Mouse (Mus musculus) midbrain, embryonic 10.5 days (tissue): Measurements from ENCODE around the gene Adad2. TPM values are rescaled to one million over a fixed set of nuclear protein-coding genes. Genes with fewer than 3 reads are reported as not detected.

Experiments used
- DNase-seq: peaks from one replicate; pipeline ENCODE4 v3.0.0-alpha.2; 2017; ENCODE audit warnings: low spot score
- H3K27ac ChIP-seq: fragments of 300-500 bp; sonication (generic); replicated peaks from 2 replicates; pipeline ENCODE4 v1.5.1; 2016; ENCODE audit warnings: mild to moderate bottlenecking
- H3K27me3 ChIP-seq: fragments of 300-500 bp; sonication (generic); 2 replicates; pipeline ENCODE4 v1.6.1; 2016; ENCODE audit warnings: low read depth, mild to moderate bottlenecking; ENCODE audit not compliant: poor library complexity, severe bottlenecking
- H3K36me3 ChIP-seq: fragments of 300-500 bp; sonication (generic); 2 replicates; pipeline ENCODE4 v1.6.1; 2016; ENCODE audit warnings: mild to moderate bottlenecking, moderate library complexity
- H3K4me1 ChIP-seq: fragments of 300-500 bp; sonication (generic); 2 replicates; pipeline ENCODE4 v1.6.1; 2016
- H3K4me3 ChIP-seq: fragments of 300-500 bp; sonication (generic); 2 replicates; pipeline ENCODE4 v1.5.1; 2016; ENCODE audit warnings: mild to moderate bottlenecking, moderate library complexity
- H3K9me3 ChIP-seq: fragments of 300-500 bp; sonication (generic); replicated peaks from 2 replicates; pipeline ENCODE4 v1.6.1; 2016; ENCODE audit warnings: mild to moderate bottlenecking
- WGBS: fragments of 180-500 bp; shearing (Covaris S2); methylation state at CpG from one replicate; pipeline ENCODE4 v1.1.7; 2016; 5-methylcytosine and 5-hydroxymethylcytosine counted together
- polyA plus RNA-seq: library from polyadenylated mRNA; unstranded; fragments of >200 nt; fragmentation: Nextera tagmentation; extraction: Ambion mirVana; gene quantifications from 2 replicates; pipeline ENCODE4 v1.2.1, GENCODE M21; 2016

The Adad2 gene
- 0.28 TPM in 1 of 2 replicates, not detected in the other for polyA plus RNA-seq

- no peak for DNase-seq
- Histone ChIP-seq H3K9me3 (peaks cover 11% of the 10 kb centered on the region; the same call in 1 of the 2 replicates), H3K27me3 (0 out of 2 replicates have a peak, but pooled peaks cover 5% of the 10 kb centered on the region), H3K36me3 (no peaks in the 10 kb centered on the region), H3K27ac (no peak within 1 kb of the TSS), H3K4me3 (no peak within 1 kb of the TSS), H3K4me1 (peaks cover 17% of the 10 kb centered on the region; the same call in 1 of the 2 replicates)
- WGBS, result 83% methylated on average over 26 of the region's 26 CpGs
Observed at GRCm38 (mm10) chr8:119612471-119612870, at the start of gene Adad2. Gene Adad2, plus strand, starts transcription at chr8:119612747.

DNA sequence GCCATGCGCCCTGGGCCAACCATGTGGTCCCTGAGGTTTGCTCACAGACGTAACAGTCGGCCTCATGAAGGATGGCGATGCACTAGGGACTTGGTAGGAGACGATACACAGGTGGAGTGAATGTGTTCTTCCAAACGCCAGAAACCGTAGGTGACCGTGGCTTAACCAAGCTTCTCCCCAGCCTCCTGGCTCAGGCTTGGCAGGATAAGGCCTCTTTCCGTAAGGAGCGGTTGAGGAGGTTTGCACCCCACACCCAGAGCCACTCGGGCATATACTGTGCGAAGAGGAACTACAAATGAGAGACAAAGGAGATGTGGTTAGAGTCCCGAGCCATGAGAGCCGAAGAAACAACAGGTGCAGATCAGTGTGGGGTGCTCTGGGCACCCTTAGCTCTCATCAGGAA is 48.7 kb upstream of the Adad2 start:
- WGBS, result 94% methylated on average over 14 of the region's 14 CpGs
- H3K36me3 ChIP-seq, result peaks cover 70% of the 10 kb centered on the region

DNA sequence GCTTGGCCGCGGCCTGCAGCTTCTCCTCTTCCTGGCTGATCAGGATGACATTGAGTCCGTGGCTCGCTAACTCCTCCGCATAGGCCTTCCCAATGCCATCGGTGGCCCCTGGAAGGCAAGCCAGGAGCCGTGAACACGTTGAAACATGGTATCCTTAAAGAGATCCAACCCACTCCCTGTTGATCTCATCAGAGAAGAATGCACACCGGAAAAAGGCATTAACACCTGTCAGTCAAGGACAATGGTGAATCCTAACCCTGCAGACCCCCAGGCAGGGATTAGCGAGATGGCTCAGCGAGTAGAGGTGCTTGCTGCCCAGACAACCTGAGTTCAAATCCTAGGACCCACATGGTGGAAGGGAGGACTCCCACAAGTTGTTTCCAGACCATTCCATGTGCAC is 46.2 kb upstream of the Adad2 start:
- Histone ChIP-seq H3K4me3 (no peak overlapping the region), H3K27me3 (no peaks in the 10 kb centered on the region), H3K4me1 (peaks cover 14% of the 10 kb centered on the region), H3K36me3 (peaks cover 66% of the 10 kb centered on the region), H3K27ac (no peak overlapping the region), H3K9me3 (no peaks in the 10 kb centered on the region)
- 83% methylated on average over 11 of the region's 11 CpGs for WGBS
- DNase-seq, result no peak

More for the DNA sequence above, 48.7 kb upstream of the Adad2 start:
- no peak overlapping the region for H3K4me3 ChIP-seq
- H3K27me3 ChIP-seq, result no peaks in the 10 kb centered on the region
- DNase-seq, result no peak
- H3K9me3 ChIP-seq, result no peaks in the 10 kb centered on the region
- no peak overlapping the region for H3K27ac ChIP-seq
- H3K4me1 ChIP-seq, result peaks cover 6% of the 10 kb centered on the region

DNA sequence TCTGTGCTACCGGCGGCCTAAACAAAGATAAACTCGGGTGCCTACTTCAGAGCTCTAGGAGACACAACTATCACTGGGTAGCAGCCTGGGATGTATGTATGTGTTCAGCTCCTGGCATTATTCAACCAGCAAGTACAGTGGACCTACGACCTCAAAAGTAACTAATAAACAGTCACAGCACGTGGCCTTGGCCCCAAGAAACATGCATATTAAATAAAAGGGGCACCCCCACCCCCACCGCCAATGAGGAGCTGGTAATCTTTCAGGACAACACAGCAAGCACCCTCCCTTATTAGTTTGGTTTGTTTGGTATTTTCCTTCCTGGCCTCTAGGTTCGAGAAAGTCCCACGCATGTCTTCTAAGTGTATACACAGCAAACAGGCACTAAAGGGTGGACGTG is 44.3 kb upstream of the Adad2 start:
- no peak for DNase-seq
- no peaks in the 10 kb centered on the region for H3K9me3 ChIP-seq
- peaks cover 20% of the 10 kb centered on the region for H3K4me1 ChIP-seq
- 87% methylated on average over 9 of the region's 9 CpGs for WGBS
- peaks cover 3% of the 10 kb centered on the region; the same call in 1 of the 2 replicates for H3K27me3 ChIP-seq
- H3K36me3 ChIP-seq, result peaks cover 49% of the 10 kb centered on the region
- no peak overlapping the region for H3K27ac ChIP-seq
- H3K4me3 ChIP-seq, result no peak overlapping the region

GRCm38 (mm10) chr8:119568951-119569350 is 43.6 kb upstream of the Adad2 start:
- peaks cover 42% of the 10 kb centered on the region for H3K36me3 ChIP-seq
- no peak for DNase-seq

GRCm38 (mm10) chr8:119569881-119570280 is 42.7 kb upstream of the Adad2 start:
- 29% methylated on average over 4 of the region's 4 CpGs for WGBS
- H3K9me3 ChIP-seq, result no peaks in the 10 kb centered on the region
- DNase-seq, result no peak
- H3K36me3 ChIP-seq, result peaks cover 33% of the 10 kb centered on the region
- peaks cover 7% of the 10 kb centered on the region; the same call in 1 of the 2 replicates for H3K27me3 ChIP-seq
- no peak overlapping the region for H3K4me3 ChIP-seq
- H3K4me1 ChIP-seq, result peaks cover 37% of the 10 kb centered on the region
- no peak overlapping the region for H3K27ac ChIP-seq

More at GRCm38 (mm10) chr8:119568951-119569350, 43.6 kb upstream of the Adad2 start:
- WGBS, result 66% methylated on average over 7 of the region's 7 CpGs
- Histone ChIP-seq H3K27ac (no peak overlapping the region), H3K9me3 (no peaks in the 10 kb centered on the region), H3K4me1 (peaks cover 27% of the 10 kb centered on the region), H3K27me3 (peaks cover 7% of the 10 kb centered on the region; the same call in 1 of the 2 replicates), H3K4me3 (no peak overlapping the region)

- Histone ChIP-seq H3K9me3 (no peaks in the 10 kb centered on the region), H3K36me3 (peaks cover 20% of the 10 kb centered on the region), H3K27ac (no peak overlapping the region), H3K27me3 (peaks cover 15% of the 10 kb centered on the region), H3K4me3 (no peak overlapping the region), H3K4me1 (peaks cover 44% of the 10 kb centered on the region)
- no peak for DNase-seq
- WGBS, result 90% methylated on average over 6 of the region's 6 CpGs
Observed at GRCm38 (mm10) chr8:119571135-119571534, 41.4 kb upstream of the Adad2 start.

DNA sequence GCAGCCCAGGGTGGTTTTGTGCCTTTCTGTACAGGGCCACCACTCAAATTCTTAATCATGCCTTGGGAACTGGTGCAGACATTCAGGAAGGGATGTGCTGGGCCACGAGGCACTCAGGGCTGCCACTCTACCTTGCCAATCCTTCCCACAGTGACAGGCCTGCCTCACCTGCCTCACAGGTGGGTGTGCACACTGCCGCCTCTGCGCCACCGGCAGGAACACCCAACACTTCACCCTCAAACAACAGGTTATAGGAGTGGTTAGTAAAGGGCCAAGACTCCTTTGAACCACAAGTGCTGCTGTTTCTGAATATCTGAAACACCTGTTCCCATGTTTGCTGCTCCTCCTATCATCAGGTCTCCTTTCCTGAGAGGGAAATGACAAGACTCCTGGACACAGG is 40.1 kb upstream of the Adad2 start:
- peaks cover 26% of the 10 kb centered on the region for H3K27me3 ChIP-seq
- DNase-seq, result no peak
- H3K4me3 ChIP-seq, result no peak overlapping the region
- no peaks in the 10 kb centered on the region for H3K9me3 ChIP-seq
- no peak overlapping the region for H3K27ac ChIP-seq
- H3K4me1 ChIP-seq, result peaks cover 44% of the 10 kb centered on the region
- 96% methylated on average over 4 of the region's 4 CpGs for WGBS
- peaks cover 7% of the 10 kb centered on the region for H3K36me3 ChIP-seq

GRCm38 (mm10) chr8:119574437-119575365 is 37.8 kb upstream of the Adad2 start, which contains the start of the genes Hsdl1 and Dnaaf1:
Gene Hsdl1, minus strand, starts transcription at chr8:119575183.
Gene Dnaaf1, plus strand, starts transcription at chr8:119575235.
- peaks cover 44% of the 10 kb centered on the region for H3K27me3 ChIP-seq
- no peaks in the 10 kb centered on the region for H3K9me3 ChIP-seq
- no peaks in the 10 kb centered on the region for H3K36me3 ChIP-seq
- H3K4me1 ChIP-seq, result peaks cover 42% of the 10 kb centered on the region
- under 1% methylated on average over 90 of the region's 97 CpGs for WGBS
- DNase-seq, result peak; percentile 94
- H3K27ac ChIP-seq, result peak within 1 kb of the TSS; percentile 92
- H3K4me3 ChIP-seq, result peak within 1 kb of the TSS; percentile 90

DNA sequence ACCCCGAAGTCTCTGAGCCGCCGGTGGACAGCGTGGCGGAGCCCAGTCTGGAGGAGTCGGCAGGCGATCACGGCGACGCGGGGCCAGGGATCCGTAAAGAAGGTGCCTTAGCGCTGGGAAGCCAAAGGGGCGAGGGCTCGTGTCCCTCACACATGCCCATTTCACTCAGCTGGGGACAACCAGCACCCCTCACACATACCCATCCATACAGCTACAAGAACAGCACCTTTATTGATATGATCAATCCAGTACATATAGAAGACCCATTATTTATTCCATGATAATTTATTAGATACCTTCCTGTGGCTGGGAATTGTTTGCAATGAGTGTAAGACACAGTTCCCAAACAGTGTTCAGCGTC is 37.2 kb upstream of the Adad2 start:
- WGBS, result 2% methylated on average over 16 of the region's 16 CpGs
- peaks cover 47% of the 10 kb centered on the region for H3K27me3 ChIP-seq

DNA sequence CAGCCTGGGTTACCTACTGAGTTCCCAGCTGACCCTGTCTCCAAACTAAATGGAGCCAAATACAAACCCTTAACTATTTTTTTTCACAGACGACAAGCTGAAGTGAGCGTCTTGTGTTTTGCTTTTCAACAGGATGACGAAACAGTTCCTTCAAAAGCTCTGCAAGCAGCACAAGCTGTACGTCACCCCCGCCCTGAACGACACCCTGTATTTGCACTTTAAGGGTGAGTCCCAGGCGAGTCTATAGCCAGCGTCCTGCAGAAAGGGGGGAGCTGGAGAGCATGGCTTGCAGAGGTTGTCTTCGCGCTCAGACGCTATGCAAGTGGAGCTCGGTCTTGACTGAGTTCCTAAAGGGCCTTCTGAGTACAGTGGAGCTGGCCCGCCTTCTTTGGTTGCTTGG is 33.5 kb upstream of the Adad2 start:
- Histone ChIP-seq H3K27ac (no peak overlapping the region), H3K4me3 (no peak overlapping the region), H3K4me1 (peaks cover 15% of the 10 kb centered on the region), H3K36me3 (no peaks in the 10 kb centered on the region), H3K27me3 (peaks cover 40% of the 10 kb centered on the region), H3K9me3 (no peaks in the 10 kb centered on the region)
- WGBS, result 43% methylated on average over 13 of the region's 13 CpGs
- no peak for DNase-seq

More for the DNA sequence above, 37.2 kb upstream of the Adad2 start:
- H3K27ac ChIP-seq, result peak overlapping the region; percentile 92
- H3K4me1 ChIP-seq, result peaks cover 36% of the 10 kb centered on the region
- no peaks in the 10 kb centered on the region for H3K36me3 ChIP-seq
- no peak for DNase-seq
- no peaks in the 10 kb centered on the region for H3K9me3 ChIP-seq
- peak overlapping the region; percentile 90 for H3K4me3 ChIP-seq

DNA sequence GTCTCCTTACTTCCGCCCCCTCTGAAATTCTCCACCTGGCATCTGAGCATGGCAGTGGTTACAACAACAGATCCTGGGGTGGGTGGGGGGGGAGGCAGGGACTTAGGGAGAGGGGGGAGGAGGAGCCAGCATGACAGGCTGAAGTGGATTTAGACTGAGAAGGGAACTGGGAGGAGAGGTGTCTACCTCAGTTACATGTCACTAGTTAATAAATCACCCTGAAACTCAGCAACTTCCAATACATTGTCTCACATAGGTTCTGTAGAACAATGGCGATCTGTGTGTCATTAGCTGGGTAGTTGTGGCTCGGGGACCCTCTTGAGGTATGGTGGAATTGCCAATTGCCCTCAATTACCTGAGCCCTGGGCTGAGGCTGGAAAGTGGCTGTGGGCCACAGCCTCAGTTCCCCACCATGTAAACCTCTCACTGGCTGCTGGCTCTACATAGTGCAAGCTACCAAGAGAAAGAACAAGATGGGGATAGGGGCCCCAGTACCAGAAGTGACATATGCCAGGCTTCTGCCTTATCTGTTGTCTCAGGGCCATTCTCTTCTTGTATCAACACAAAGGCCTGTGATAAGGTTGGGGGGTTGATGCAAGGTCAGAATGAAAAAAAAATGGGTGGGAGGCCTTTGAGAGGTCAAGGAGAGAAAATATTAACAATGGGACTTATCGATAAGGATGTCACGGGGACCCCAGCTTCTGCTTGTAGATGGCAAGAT is 31.9 kb upstream of the Adad2 start:
- Histone ChIP-seq H3K4me1 (peaks cover 2% of the 10 kb centered on the region), H3K27me3 (peaks cover 40% of the 10 kb centered on the region), H3K9me3 (no peaks in the 10 kb centered on the region), H3K4me3 (no peak overlapping the region), H3K27ac (no peak overlapping the region), H3K36me3 (no peaks in the 10 kb centered on the region)
- DNase-seq, result no peak
- 90% methylated on average over 5 of the region's 5 CpGs for WGBS
